Mouse (Mus musculus): ENCODE measurements at regions not wholly inside any gene's neighbourhood (a gene's known extent, or its start where the extent isn't known, plus 50 kb on each side); places are given as distances from the start of the nearest gene placed in this dataset.

GRCm38 (mm10) chr1:183940706-183941105 is 72.4 kb upstream of the Dusp10 start:
- no peaks in the 10 kb centered on the region for H3K27me3 ChIP-seq (ENCODE audit: control insufficient read depth in 1 of 2, insufficient read depth in 2 of 2, low read length in 2 of 2)
- TF ChIP-seq NRF1 (IDR thresholded peaks at IDR 0.05; ENCODE audit: insufficient read depth, low read depth, low read length, poor library complexity, severe bottlenecking): no peak
- TF ChIP-seq E2F4 (IDR thresholded peaks at IDR 0.05; ENCODE audit: borderline replicate concordance, low read depth, low read length): no peak
- no peak for TF ChIP-seq CTCF (IDR thresholded peaks at IDR 0.05 in 2 of 3, conservative IDR thresholded peaks at IDR 0.05 in 1 of 3; ENCODE audit: control insufficient read depth in 1 of 3, insufficient read depth in 1 of 3, low read depth in 2 of 3, low read length in 3 of 3, poor library complexity in 1 of 3, severe bottlenecking in 1 of 3)
- H3K9ac ChIP-seq (ENCODE audit: control insufficient read depth, low read depth, low read length, poor library complexity, severe bottlenecking): no peak overlapping the region

GRCm38 (mm10) chr1:183946241-183946640 is 66.9 kb upstream of the Dusp10 start:
- no peak overlapping the region for H3K27ac ChIP-seq (ENCODE audit: control insufficient read depth, low read depth, low read length)
- H3K79me2 ChIP-seq (ENCODE audit: control insufficient read depth, insufficient read depth, low read length, poor library complexity): no peaks in the 10 kb centered on the region
- DNase-seq (ENCODE audit: low read depth, low spot score): no peak
- TF ChIP-seq MAFK (IDR thresholded peaks at IDR 0.05; ENCODE audit: borderline replicate concordance, low read depth, low read length) (no peak), E2F4 (IDR thresholded peaks at IDR 0.05; ENCODE audit: borderline replicate concordance, low read depth, low read length) (no peak), MXI1 (IDR thresholded peaks at IDR 0.05; ENCODE audit: low read depth, low read length) (no peak), USF2 (IDR thresholded peaks at IDR 0.05; ENCODE audit: borderline replicate concordance in 1 of 2, insufficient read depth in 1 of 2, low read depth in 1 of 2, low read length in 2 of 2) (no peak), ELF1 (IDR thresholded peaks at IDR 0.05; ENCODE audit: low read depth, low read length) (no peak), JUND (IDR thresholded peaks at IDR 0.05; ENCODE audit: low read depth, low read length) (no peak), ETS1 (IDR thresholded peaks at IDR 0.05; ENCODE audit: low read depth, low read length) (no peak), USF1 (IDR thresholded peaks at IDR 0.05; ENCODE audit: low read depth, low read length) (no peak), MAX (IDR thresholded peaks at IDR 0.05; ENCODE audit: low read length) (no peak), SIN3A (IDR thresholded peaks at IDR 0.05; ENCODE audit: low read length) (no peak), TBP (IDR thresholded peaks at IDR 0.05; ENCODE audit: low read depth, low read length) (no peak), MEF2A (IDR thresholded peaks at IDR 0.05; ENCODE audit: extremely low read depth, insufficient replicate concordance, low read depth, low read length, poor library complexity, severe bottlenecking) (no peak)
- no peaks in the 10 kb centered on the region for H3K27me3 ChIP-seq (ENCODE audit: control insufficient read depth in 1 of 2, insufficient read depth in 2 of 2, low read length in 2 of 2)
- no peaks in the 10 kb centered on the region for H3K36me3 ChIP-seq (ENCODE audit: control insufficient read depth in 1 of 2, insufficient read depth in 2 of 2, low read length in 2 of 2)
- no peaks in the 10 kb centered on the region for H3K9me3 ChIP-seq (replicated peaks; ENCODE audit: insufficient read depth, low read length)
- H3K4me3 ChIP-seq (ENCODE audit: control insufficient read depth in 1 of 2, insufficient read depth in 1 of 2, low read depth in 2 of 2, low read length in 2 of 2): no peak overlapping the region
- no peak overlapping the region for H3K9ac ChIP-seq (ENCODE audit: control insufficient read depth, low read depth, low read length, poor library complexity, severe bottlenecking)
- H3K4me1 ChIP-seq (ENCODE audit: control insufficient read depth in 1 of 2, insufficient read depth in 2 of 2, low read length in 2 of 2): no peaks in the 10 kb centered on the region

More at GRCm38 (mm10) chr1:183940706-183941105, 72.4 kb upstream of the Dusp10 start:
- Histone ChIP-seq H3K36me3 (ENCODE audit: control insufficient read depth in 1 of 2, insufficient read depth in 2 of 2, low read length in 2 of 2) (no peaks in the 10 kb centered on the region), H3K4me3 (ENCODE audit: control insufficient read depth in 1 of 2, insufficient read depth in 1 of 2, low read depth in 2 of 2, low read length in 2 of 2) (no peak overlapping the region), H3K9me3 (replicated peaks; ENCODE audit: insufficient read depth, low read length) (no peaks in the 10 kb centered on the region), H3K79me2 (ENCODE audit: control insufficient read depth, insufficient read depth, low read length, poor library complexity) (no peaks in the 10 kb centered on the region), H3K4me1 (ENCODE audit: control insufficient read depth in 1 of 2, insufficient read depth in 2 of 2, low read length in 2 of 2) (no peaks in the 10 kb centered on the region), H3K27ac (ENCODE audit: control insufficient read depth, low read depth, low read length) (no peak overlapping the region)
- DNase-seq (ENCODE audit: low read depth, low spot score): no peak

- Histone ChIP-seq H3K27me3 (ENCODE audit: control insufficient read depth in 1 of 2, insufficient read depth in 2 of 2, low read length in 2 of 2) (no peaks in the 10 kb centered on the region), H3K36me3 (ENCODE audit: control insufficient read depth in 1 of 2, insufficient read depth in 2 of 2, low read length in 2 of 2) (no peaks in the 10 kb centered on the region), H3K4me1 (ENCODE audit: control insufficient read depth in 1 of 2, insufficient read depth in 2 of 2, low read length in 2 of 2) (no peaks in the 10 kb centered on the region), H3K9ac (ENCODE audit: control insufficient read depth, low read depth, low read length, poor library complexity, severe bottlenecking) (no peak overlapping the region), H3K4me3 (ENCODE audit: control insufficient read depth in 1 of 2, insufficient read depth in 1 of 2, low read depth in 2 of 2, low read length in 2 of 2) (no peak overlapping the region), H3K9me3 (replicated peaks; ENCODE audit: insufficient read depth, low read length) (no peaks in the 10 kb centered on the region), H3K27ac (ENCODE audit: control insufficient read depth, low read depth, low read length) (no peak overlapping the region), H3K79me2 (ENCODE audit: control insufficient read depth, insufficient read depth, low read length, poor library complexity) (no peaks in the 10 kb centered on the region)
- TF ChIP-seq ZC3H11A (IDR thresholded peaks at IDR 0.05; ENCODE audit: low read depth, low read length): no peak
- TF ChIP-seq RAD21 (IDR thresholded peaks at IDR 0.05; ENCODE audit: low read depth, low read length): no peak
- TF ChIP-seq CHD1 (IDR thresholded peaks at IDR 0.05; ENCODE audit: low read depth, low read length): no peak
- TF ChIP-seq MAX (IDR thresholded peaks at IDR 0.05; ENCODE audit: low read length): no peak
- no peak for TF ChIP-seq POLR2A (IDR thresholded peaks at IDR 0.05; ENCODE audit: control insufficient read depth in 1 of 2, insufficient read depth in 1 of 2, low read depth in 1 of 2, low read length in 2 of 2, poor library complexity in 1 of 2)
- no peak for DNase-seq (ENCODE audit: low read depth, low spot score)
Measured at GRCm38 (mm10) chr1:183947066-183947465, 66.0 kb upstream of the Dusp10 start.

Data from MEL (cell line).